Mouse (Mus musculus) limb, embryonic 11.5 days (tissue): Measurements from ENCODE around the gene Tmem258. TPM values are rescaled to one million over a fixed set of nuclear protein-coding genes. Genes with fewer than 3 reads are reported as not detected.
A peak's percentile ranks its signal among the peaks of the same experiment; 100 is the strongest.

Experiments used
- ATAC-seq: fragments of 200-750 bp; cut with Nextera tagmentation; 2 replicates; pipeline ENCODE4 v1.8.0; 2017; ENCODE audit warnings: low read depth; ENCODE audit not compliant: insufficient number of reproducible peaks, low FRiP score, low TSS enrichment
- DNase-seq: peaks from one replicate; pipeline ENCODE4 v3.0.0-alpha.2; 2015; ENCODE audit warnings: low spot score
- H3K27ac ChIP-seq: fragments of 300-500 bp; sonication (generic); replicated peaks from 2 replicates; pipeline ENCODE4 v1.5.1; 2014; ENCODE audit warnings: low read depth, mild to moderate bottlenecking, low read length
- H3K27me3 ChIP-seq: fragments of 300-500 bp; sonication (generic); 2 replicates; pipeline ENCODE4 v1.6.1; 2014; ENCODE audit warnings: mild to moderate bottlenecking, low read length, mixed read lengths; ENCODE audit not compliant: control insufficient read depth, insufficient read depth
- H3K36me3 ChIP-seq: fragments of 300-500 bp; sonication (generic); 2 replicates; pipeline ENCODE4 v1.6.1; 2014; ENCODE audit warnings: mild to moderate bottlenecking, low read length, moderate library complexity, mixed read lengths; ENCODE audit not compliant: control insufficient read depth, insufficient read depth
- H3K4me1 ChIP-seq: fragments of 300-500 bp; sonication (generic); 2 replicates; pipeline ENCODE4 v1.6.1; 2014; ENCODE audit warnings: low read length, mixed read lengths; ENCODE audit not compliant: control insufficient read depth, insufficient read depth
- H3K4me2 ChIP-seq: fragments of 300-500 bp; sonication (generic); 2 replicates; pipeline ENCODE4 v1.6.1; 2014; ENCODE audit warnings: low read depth, mild to moderate bottlenecking, moderate library complexity; ENCODE audit not compliant: severe bottlenecking
- H3K4me3 ChIP-seq: fragments of 300-500 bp; sonication (generic); 2 replicates; pipeline ENCODE4 v1.5.1; 2014; ENCODE audit warnings: low read depth, low read length
- H3K9ac ChIP-seq: fragments of 300-500 bp; sonication (generic); 2 replicates; pipeline ENCODE4 v1.6.1; 2014; ENCODE audit warnings: mild to moderate bottlenecking, low read length
- H3K9me3 ChIP-seq: fragments of 300-500 bp; sonication (generic); 2 replicates; pipeline ENCODE4 v1.6.1; 2016; ENCODE audit warnings: low read length; ENCODE audit not compliant: control insufficient read depth
- WGBS: fragments of 180-500 bp; shearing (Covaris S2); extraction: QIAGEN DNeasy Blood & Tissue Kit; methylation state at CpG from one replicate; pipeline ENCODE4 v1.1.7; 2014; 5-methylcytosine and 5-hydroxymethylcytosine counted together
- microRNA-seq: library from miRNA; unstranded; fragments of <30 nt; microRNA quantifications from one replicate; pipeline ENCODE4, GENCODE M21; 2016
- polyA plus RNA-seq: library from polyadenylated mRNA; unstranded; fragments of >200 nt; fragmentation: Nextera tagmentation; extraction: Ambion mirVana; gene quantifications from 2 replicates; pipeline ENCODE4 v1.2.1, GENCODE M21; 2014

The Tmem258 gene
- polyA plus RNA-seq, 1 experiment from 2014 or later: 442 TPM

DNA sequence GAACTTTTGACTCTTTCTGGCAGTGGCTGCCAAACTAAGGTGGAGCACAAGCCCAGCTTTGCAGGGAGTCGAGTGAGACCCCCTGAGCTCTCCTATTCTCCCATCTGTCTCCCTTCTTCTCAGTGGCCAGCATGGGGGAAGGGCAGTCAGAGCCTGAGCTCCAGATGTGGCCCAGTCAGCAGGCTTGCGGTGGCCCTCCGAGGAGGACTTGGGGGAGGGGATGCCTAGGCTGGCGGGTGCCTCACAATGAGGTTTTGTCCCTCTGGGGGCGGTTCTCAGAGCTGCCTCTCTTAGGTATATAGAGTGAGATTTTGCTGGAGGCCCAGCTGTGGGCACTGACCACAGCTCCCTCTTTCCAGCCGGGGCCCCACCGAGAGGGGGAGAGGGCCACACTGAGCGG, 39.1 kb downstream of the Tmem258 start:
- no peaks in the 10 kb centered on the region for H3K9me3 ChIP-seq
- H3K36me3 ChIP-seq: no peaks in the 10 kb centered on the region
- H3K4me3 ChIP-seq: no peak overlapping the region
- peak overlapping the region; percentile 12; the same call in 1 of the 2 replicates for H3K4me2 ChIP-seq
- peak overlapping the region; percentile 61; the same call in 1 of the 2 replicates for H3K27ac ChIP-seq
- DNase-seq (peak; percentile 75), ATAC-seq (peak; percentile 27; the same call in 1 of the 2 replicates)
- peaks cover 42% of the 10 kb centered on the region for H3K4me1 ChIP-seq
- H3K27me3 ChIP-seq: no peaks in the 10 kb centered on the region
- H3K9ac ChIP-seq: no peak overlapping the region
- 10% methylated on average over 8 of the region's 8 CpGs for WGBS

DNA sequence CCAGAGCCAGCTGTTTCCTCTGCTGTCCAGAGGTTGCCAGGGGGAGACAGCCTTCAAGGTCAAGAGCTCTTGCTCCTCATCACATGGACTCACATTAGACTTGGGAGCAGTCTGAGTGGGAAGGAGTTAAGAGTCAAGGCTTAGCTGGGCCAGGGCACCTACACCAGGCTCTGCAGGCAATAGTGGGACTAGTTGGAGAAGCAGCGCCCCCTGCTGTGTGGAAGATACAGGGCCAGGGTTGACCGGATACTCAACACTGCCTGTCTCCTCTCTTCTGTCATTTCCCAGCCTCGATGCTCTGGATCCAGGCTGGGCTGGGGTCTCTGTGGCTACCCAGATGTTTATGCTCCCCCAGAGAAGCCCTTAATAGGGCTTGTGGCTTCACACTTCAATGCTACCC, 40.4 kb downstream of the Tmem258 start:
- DNase-seq: peak; percentile 70
- Histone ChIP-seq H3K27me3 (no peaks in the 10 kb centered on the region), H3K9me3 (no peaks in the 10 kb centered on the region), H3K9ac (no peak overlapping the region), H3K36me3 (no peaks in the 10 kb centered on the region), H3K4me2 (no peak overlapping the region), H3K4me1 (peaks cover 46% of the 10 kb centered on the region), H3K27ac (0 out of 2 replicates have a peak overlapping the region, but pooled peaks have one; percentile 61), H3K4me3 (no peak overlapping the region)
- WGBS: 12% methylated on average over 3 of the region's 3 CpGs
- no peak for ATAC-seq

DNA sequence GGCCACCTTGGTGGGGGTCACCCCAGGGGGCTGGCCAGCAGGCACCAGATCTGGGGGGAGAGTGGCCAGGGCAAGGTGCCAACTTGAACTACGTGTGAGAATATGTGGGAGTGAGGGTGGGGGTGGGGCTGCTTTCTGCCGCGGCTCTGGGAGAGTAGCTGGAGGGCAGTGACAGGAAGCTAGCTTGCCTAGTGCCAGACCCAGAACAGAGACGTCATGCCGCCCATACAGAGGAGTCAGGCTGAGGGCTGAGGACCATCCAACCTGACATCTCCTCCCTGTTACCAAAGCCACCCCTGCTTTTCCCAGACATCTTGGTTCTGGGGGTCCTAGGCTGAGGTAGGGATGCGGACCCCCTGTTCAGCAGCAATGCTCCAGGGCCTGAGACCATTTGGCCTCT, 43.4 kb downstream of the Tmem258 start:
- no peak overlapping the region for H3K27ac ChIP-seq
- no peak for ATAC-seq
- no peak overlapping the region for H3K4me3 ChIP-seq
- H3K4me2 ChIP-seq: no peak overlapping the region
- peak overlapping the region; percentile 7; the same call in 1 of the 2 replicates for H3K9ac ChIP-seq
- no peaks in the 10 kb centered on the region for H3K27me3 ChIP-seq
- peaks cover 32% of the 10 kb centered on the region for H3K4me1 ChIP-seq
- H3K9me3 ChIP-seq: no peaks in the 10 kb centered on the region
- DNase-seq: no peak
- H3K36me3 ChIP-seq: 0 out of 2 replicates have a peak, but pooled peaks cover 2% of the 10 kb centered on the region
- 19% methylated on average over 6 of the region's 6 CpGs for WGBS

DNA sequence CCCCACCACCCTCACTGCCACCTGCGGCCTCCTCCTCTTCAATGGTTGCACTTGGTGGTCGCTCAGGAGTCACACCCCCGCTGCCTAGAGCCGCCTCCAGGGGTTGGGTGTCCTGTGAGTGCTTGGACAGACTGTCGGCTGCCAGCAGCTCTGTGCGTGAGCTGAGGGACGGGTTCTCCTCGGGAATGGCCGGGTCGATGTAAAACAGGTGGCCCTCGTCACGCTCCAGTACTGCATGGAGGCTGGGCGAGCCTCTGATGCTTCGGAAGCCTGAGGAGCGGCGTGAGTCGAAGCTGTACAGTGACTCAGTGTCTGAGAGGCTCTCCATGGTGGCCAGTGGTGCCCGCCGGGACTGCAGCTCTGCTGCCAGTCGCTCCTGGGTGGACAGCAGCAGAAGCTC, 44.3 kb downstream of the Tmem258 start:
- Histone ChIP-seq H3K4me3 (no peak overlapping the region), H3K4me1 (peaks cover 28% of the 10 kb centered on the region), H3K27me3 (no peaks in the 10 kb centered on the region), H3K27ac (no peak overlapping the region), H3K9me3 (no peaks in the 10 kb centered on the region), H3K9ac (peak overlapping the region; percentile 35), H3K36me3 (0 out of 2 replicates have a peak, but pooled peaks cover 2% of the 10 kb centered on the region), H3K4me2 (no peak overlapping the region)
- ATAC-seq (no peak; the same call in 1 of the 2 replicates), DNase-seq (peak; percentile 55)
- WGBS: 28% methylated on average over 20 of the region's 20 CpGs

Small RNAs within 50 kb of the gene (microRNA-seq; reads per million reads assigned to microRNA genes)
- 0.92 reads per million for gene Mir6993

Other genes with a start within 250 kb of the Tmem258 start
- gene Fth1, start 223.4 kb upstream of the Tmem258 start, polyA plus RNA-seq: 1,189 and 1,219 TPM in 2 replicates
- gene Best1, start 202.4 kb upstream of the Tmem258 start, polyA plus RNA-seq: 1.9 and 2.4 TPM in 2 replicates
- 39.8 and 44.5 TPM in 2 replicates for gene Rab3il1, start 202.3 kb upstream of the Tmem258 start, polyA plus RNA-seq
- 2.3 and 3.3 TPM in 2 replicates for gene Fads3, start 162.4 kb upstream of the Tmem258 start, polyA plus RNA-seq
- gene Fads2, start 102.3 kb upstream of the Tmem258 start, polyA plus RNA-seq: 55.1 and 57.0 TPM in 2 replicates
- gene Fads1, start 21.1 kb upstream of the Tmem258 start, polyA plus RNA-seq: 138 and 145 TPM in 2 replicates
- 135 and 140 TPM in 2 replicates for gene Fen1, start 155 bp downstream of the Tmem258 start, polyA plus RNA-seq
- gene Myrf, start 36.7 kb downstream of the Tmem258 start, polyA plus RNA-seq: 4.4 and 4.6 TPM in 2 replicates
- gene Dagla, start 100.9 kb downstream of the Tmem258 start, polyA plus RNA-seq: 1.3 and 1.4 TPM in 2 replicates
- 0.45 and 0.55 TPM in 2 replicates for gene Syt7, start 185.1 kb downstream of the Tmem258 start, polyA plus RNA-seq